Mouse (Mus musculus) urinary bladder, postnatal 25 days (tissue): ENCODE data around the gene AI837181.
A peak's percentile ranks its signal among the peaks of the same experiment; 100 is the strongest.
"Not testable (repeated sequence)": the region's sequence is repeated elsewhere in the genome, so short reads cannot be mapped to it uniquely, and the experiment has no call there.

Source experiments
- DNase-seq: peaks from one replicate; pipeline ENCODE4 v3.0.0; 2022; ENCODE audit warnings: low spot score

AI837181 gene

DNA sequence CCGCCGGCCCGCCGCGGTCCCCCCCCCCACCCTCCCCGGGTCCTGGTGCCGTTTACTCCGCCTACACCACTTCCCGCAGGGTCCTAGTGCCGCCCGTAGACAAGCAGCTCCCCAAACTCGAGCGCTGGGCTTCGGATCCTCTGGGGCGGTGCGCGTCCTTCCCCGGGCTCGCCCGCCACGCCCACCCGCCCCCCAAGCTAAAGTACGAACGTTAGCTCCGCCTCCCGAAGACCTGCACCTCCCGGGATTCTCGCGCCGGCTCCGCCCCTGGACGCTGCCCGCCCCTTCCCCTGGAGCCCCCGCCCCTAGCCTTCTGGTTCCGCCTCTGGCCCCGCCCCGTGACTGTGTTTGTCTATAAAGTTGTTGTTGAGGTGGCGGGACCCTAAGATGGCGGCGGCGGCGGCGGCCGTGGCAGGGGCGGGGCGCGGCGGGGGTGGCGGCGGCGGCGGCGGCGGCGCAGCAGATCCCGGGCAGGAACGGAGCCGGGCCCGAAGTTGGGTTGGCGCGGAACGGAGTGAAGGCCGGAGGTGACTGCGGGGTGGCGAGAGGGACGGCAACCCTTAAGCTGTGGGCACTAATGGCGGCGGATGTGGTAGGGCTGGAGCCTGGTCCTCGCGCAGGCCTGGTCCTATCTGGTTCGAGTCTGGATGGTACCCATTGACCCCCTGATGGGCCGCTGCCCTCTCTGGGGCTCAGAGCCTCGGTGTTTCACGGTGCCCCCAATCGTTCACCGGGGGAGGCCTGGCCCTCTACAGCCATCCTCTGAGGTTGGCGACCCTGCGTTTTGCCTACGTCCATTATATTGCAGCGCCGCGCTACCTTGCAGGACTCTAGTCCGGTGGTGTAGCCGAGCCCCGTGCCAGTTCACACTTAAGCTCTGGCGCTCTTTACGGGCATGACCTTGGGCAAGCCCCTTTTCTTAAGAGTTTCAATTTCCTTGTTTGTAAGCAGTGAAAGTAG, at the start of gene AI837181, which contains the start of gene Drap1:
Gene AI837181 (plus strand): TSS at position 363 of the 960 bp plus-strand sequence.
Gene Drap1 (minus strand): TSS at position 198 of the 960 bp plus-strand sequence.
- DNase-seq: peak; percentile 93

DNA sequence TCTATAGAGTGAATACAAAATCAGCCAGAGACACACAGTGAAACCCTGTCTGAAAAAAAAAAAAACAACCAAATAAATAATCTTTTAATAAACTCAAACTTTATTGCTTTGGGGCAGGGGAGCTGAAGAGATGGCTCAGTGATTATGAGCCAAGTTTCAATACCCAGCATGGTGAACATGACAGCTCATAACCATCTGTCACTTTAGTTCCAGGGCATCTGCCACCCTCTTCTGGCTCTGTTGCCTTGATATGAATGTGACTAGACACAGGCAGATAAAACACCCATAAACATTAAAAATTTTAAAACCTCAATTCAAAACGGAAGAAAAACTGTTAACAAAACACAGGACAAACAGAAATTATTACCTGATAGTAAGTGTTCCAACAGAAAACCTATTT, 47.5 kb upstream of the AI837181 start:
- DNase-seq: no peak

GRCm38 (mm10) chr19:5383326-5383725, 41.6 kb upstream of the AI837181 start:
- no peak for DNase-seq

GRCm38 (mm10) chr19:5384715-5385114, 40.2 kb upstream of the AI837181 start:
- DNase-seq: no peak

GRCm38 (mm10) chr19:5388011-5388441, 36.9 kb upstream of the AI837181 start:
- DNase-seq: no peak

DNA sequence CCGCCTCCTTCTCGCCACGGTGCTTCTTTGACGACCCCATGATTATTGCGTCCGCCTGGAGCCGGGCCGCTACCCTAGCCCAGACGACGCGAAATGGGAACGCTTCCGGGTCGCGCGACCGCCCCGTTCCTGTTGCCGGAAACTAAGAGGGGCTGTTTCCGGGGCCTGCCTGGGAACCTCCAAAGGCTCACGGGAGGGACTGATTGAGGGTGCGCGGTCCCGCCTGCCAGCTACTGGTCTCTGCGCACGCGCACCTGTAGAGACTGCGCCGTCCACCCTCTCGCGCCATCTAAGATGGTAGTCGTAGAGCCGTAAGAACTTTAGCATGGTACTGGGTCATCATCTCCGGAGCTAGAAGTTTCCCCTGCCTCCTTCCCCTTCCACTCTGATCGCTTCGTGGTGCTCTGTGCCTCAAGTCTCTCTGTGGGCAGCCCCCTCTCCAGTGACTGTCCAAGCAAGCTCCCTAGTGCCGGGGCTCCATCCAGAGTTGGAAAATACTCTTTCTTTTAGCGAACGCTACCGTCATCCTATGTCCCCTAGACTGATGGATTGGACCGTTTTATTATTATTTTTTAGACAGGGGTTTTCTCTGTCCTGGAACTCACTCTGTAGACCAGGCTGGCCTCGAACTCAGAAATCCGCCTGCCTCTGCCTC, 36.2 kb upstream of the AI837181 start, which contains the start of gene Sart1:
Gene Sart1 (minus strand): TSS at position 116 of the 655 bp plus-strand sequence.
- peak; percentile 89 for DNase-seq

DNA sequence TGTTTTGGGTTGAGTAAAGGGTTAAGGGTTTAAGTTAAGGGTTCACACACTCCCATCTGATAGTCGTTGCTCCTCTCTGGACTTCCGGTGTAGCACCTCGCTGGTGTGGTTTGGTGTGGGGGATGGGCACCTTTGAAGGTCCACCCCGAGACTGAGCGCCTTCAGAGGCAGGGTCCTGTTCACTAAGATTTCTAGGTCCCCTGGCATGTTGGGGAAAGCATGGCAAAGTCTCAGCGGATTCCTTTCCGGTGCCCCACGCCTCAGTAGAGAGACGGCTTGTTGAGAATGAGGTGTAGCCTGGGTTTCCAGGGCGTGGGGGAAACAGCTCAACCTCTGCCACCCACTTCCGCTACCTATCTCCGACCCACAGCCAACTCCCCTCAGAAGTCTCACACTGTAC, 35.3 kb upstream of the AI837181 start:
- peak; percentile 46 for DNase-seq

DNA sequence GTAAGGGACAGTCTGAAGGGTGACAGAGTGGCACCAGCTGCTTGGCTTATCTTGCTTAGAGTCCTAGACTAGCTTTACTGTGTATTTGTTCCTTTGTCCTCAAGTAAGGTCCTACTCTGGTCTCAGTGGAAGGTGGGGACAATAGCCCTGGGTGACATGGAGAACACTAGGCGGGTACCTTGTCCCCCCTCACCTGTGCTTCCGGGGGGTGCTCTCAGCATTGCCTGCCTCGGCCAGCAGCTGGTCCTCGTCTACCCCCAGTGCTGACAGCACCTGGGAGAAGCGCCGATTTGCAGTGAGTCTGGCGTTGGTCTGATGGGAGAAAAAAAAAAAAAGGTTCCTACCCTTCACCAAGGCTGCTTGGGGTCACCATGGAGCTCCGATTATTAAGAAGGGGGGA, 34.5 kb upstream of the AI837181 start:
- no peak for DNase-seq

DNA sequence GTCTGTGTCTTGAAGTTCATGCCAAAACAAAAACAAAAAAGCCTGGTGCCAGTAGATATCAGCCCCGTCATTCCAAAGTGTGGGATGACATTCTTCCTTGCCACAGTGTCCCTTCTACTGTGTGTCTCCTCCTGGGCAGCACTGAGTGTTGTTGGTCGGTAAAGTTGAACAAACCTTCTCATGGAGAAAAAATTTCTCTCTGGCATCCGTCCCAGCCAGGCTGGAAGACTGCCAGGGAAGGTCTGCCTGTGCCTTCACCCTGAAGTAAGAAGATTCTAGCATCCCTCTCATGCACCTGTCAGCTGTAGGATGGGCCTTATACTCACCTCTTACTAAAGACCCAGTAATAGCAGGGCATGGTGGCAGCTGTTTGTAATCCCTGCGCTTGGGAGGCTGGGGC, 32.1 kb upstream of the AI837181 start:
- DNase-seq: peak; percentile 45

GRCm38 (mm10) chr19:5394168-5394567, 30.8 kb upstream of the AI837181 start:
- DNase-seq: no peak

- no peak for DNase-seq
Observed at GRCm38 (mm10) chr19:5395371-5395770, 29.6 kb upstream of the AI837181 start.

DNA sequence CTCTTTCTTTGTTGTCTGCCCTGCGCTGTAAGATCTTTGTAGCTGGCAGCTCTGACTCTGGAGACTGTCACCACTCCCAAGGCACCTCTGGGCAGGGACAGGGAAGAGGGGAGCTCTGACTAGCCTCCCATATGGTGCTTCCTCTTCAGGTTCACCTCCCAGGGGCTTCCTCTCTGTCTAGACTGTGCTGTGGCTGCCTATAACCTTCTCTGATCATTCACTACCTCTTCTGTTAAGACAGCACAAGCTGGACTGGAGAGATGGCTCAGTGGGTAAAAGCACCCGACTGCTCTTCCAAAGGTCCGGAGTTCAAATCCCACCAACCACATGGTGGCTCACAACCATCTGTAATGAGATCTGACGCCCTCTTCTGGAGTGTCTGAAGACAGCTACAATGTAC, 23.9 kb upstream of the AI837181 start:
- DNase-seq: not testable (repeated sequence)

- no peak for DNase-seq
Observed at GRCm38 (mm10) chr19:5402293-5402692, 22.7 kb upstream of the AI837181 start, which contains the start of gene Tsga10ip. Tsga10ip (minus strand) TSS chr19:5402526.

DNA sequence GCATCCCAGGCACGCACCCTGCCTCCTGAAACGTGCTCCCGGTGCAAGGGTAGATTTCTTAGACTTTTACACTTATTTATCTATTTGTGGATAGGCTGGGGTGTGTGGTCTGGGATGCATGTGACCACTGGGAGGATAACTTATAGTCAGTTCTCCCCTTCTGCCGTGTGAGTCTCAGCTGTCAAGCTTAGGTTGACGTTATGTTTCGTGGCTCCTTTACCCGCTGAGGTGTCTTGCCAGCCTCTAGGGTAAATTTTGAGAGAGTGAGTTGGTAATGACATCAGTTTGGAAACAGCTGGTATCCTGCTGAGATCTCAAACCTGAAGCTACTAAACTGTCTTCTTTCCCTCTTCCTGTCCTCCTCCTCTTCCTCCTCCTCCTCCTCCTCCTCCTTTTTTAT, 19.0 kb upstream of the AI837181 start:
- no peak for DNase-seq

- DNase-seq: not testable (repeated sequence)
Observed at GRCm38 (mm10) chr19:5406531-5407126, 18.3 kb upstream of the AI837181 start.

- no peak for DNase-seq
Observed at GRCm38 (mm10) chr19:5407133-5407532, 17.8 kb upstream of the AI837181 start.

DNA sequence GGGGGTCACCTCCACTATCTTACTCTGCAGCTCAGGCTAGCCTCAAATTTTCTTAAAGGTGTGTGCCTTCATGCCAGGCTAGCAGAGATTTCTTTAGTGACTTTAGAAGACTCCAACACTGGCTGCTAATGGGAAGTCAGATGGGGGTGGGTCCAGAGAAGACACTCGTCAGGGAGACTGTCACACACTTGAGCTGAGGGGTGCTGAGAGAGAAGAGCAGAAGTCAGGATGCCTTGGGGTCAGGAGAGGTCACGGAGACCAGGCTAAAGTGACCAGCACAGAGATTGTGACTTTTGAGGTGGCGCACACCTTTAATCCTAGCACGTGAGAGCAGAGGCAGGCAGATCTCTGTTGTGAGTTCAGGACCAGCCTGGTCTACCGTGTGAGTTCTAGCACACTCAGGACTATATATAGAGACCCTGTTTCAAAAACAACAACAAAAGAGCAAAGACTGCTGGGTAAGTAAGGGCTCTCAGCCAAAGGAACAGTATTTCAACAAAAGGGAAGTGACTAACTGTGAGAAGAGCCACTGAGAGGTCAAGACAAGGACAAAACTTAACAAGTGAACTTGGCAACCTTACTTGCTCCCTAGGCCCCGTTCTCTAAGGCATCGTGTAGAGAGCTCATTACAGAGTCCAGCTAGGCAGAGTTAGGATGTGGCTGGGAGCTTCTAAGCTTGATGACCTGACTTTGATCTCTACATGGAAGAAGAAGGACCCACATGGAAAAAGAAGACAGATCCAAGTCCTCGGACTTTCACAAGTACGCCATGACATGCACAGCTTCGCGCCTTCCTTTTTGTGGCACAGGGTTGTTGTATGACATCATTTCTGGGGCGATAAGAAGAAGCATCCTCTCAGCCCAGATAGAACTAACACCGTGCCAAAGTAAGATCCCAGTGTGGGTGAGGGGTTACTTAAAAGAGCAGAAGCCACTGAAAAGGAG, 16.6 kb upstream of the AI837181 start:
- DNase-seq: no peak

GRCm38 (mm10) chr19:5409068-5409467, 15.9 kb upstream of the AI837181 start:
- no peak for DNase-seq

DNA sequence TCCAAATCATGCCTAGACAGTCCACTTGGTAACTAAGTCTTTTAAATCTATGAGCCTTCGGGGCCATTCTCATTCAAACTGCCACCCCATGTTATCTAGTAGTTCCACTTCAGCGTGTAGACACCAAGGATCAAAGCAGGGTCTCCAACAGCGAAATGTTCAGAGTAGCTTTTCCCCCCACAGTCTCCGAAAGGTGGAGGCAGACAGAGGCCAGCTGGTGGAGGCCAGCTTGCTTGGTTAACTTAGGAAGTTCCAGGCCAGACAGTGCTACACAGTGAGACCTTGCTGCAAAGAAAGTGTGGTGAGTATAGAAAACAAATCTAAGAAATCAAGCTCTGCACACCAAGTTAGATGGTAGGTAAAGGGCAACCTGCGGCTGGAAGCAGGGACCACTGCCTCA, 14.3 kb upstream of the AI837181 start:
- no peak for DNase-seq

- no peak for DNase-seq
Observed at GRCm38 (mm10) chr19:5411961-5412360, 13.0 kb upstream of the AI837181 start.

DNA sequence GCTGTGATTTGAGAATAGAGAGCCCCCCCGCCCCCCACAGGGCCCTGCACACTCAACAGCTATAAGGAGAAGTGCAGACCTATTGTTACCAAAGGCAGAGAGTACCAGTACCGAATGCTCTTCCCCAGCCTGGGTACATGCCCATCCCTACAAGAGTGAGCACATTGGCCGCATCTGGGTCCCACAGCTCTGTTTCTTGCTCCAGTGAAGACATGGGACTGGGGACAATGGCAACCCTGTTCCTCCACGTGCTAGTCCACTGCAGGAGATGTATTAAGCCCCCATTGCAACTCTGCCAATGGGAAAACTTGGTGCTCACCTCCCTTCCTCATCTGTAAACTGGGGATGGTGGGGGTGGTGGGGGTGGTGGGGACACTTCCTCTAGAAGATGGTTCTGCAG, 11.1 kb upstream of the AI837181 start:
- DNase-seq: no peak
